Mouse (Mus musculus) forebrain, postnatal 0 days (tissue): ENCODE measurements at regions not wholly inside any gene's neighbourhood (a gene's known extent, or its start where the extent isn't known, plus 50 kb on each side); places are given as distances from the start of the nearest gene placed in this dataset.

Experiments
- ATAC-seq: fragments of 200-750 bp; cut with Nextera tagmentation; 2 replicates; pipeline ENCODE4 v1.8.0; 2017; ENCODE audit warnings: mild to moderate bottlenecking, moderate library complexity
- DNase-seq: peaks from one replicate; pipeline ENCODE4 v3.0.0-alpha.2; 2015
- H3K27ac ChIP-seq: fragments of 300-500 bp; sonication (generic); 2 replicates; pipeline ENCODE4 v1.5.1; 2014; ENCODE audit warnings: low read depth, mild to moderate bottlenecking, antibody characterized with exemption, low read length, moderate library complexity, mixed read lengths
- H3K27me3 ChIP-seq: fragments of 300-500 bp; sonication (generic); 2 replicates; pipeline ENCODE4 v1.6.1; 2014; ENCODE audit warnings: mild to moderate bottlenecking, low read length, mixed read lengths; ENCODE audit not compliant: insufficient read depth
- H3K36me3 ChIP-seq: fragments of 300-500 bp; sonication (generic); 2 replicates; pipeline ENCODE4 v1.6.1; 2014; ENCODE audit warnings: mild to moderate bottlenecking, moderate library complexity; ENCODE audit not compliant: insufficient read depth
- H3K4me1 ChIP-seq: fragments of 300-500 bp; sonication (generic); 2 replicates; pipeline ENCODE4 v1.6.1; 2014; ENCODE audit warnings: antibody characterized with exemption; ENCODE audit not compliant: insufficient read depth
- H3K4me2 ChIP-seq: fragments of 300-500 bp; sonication (generic); 2 replicates; pipeline ENCODE4 v1.6.1; 2014; ENCODE audit warnings: low read depth, mild to moderate bottlenecking, moderate library complexity
- H3K4me3 ChIP-seq: fragments of 300-500 bp; sonication (generic); 2 replicates; pipeline ENCODE4 v1.5.1; 2014; ENCODE audit warnings: low read depth, low read length, mixed read lengths
- H3K9ac ChIP-seq: fragments of 300-500 bp; sonication (generic); 2 replicates; pipeline ENCODE4 v1.6.1; 2014; ENCODE audit warnings: mild to moderate bottlenecking
- H3K9me3 ChIP-seq: fragments of 300-500 bp; sonication (generic); 2 replicates; pipeline ENCODE4 v1.6.1; 2016; ENCODE audit warnings: low read length
- CTCF ChIP-seq: sonication (generic); IDR thresholded peaks from 2 replicates; pipeline ENCODE4 v1.5.1; 2016; ENCODE audit warnings: antibody characterized with exemption, control low read depth, low read depth
- WGBS: fragments of 180-500 bp; shearing (Covaris S2); extraction: QIAGEN DNeasy Blood & Tissue Kit; methylation state at CpG from one replicate; pipeline ENCODE4 v1.1.7; 2014; 5-methylcytosine and 5-hydroxymethylcytosine counted together

GRCm38 (mm10) chr5:29142957-29143356 lies 52.8 kb upstream of the Rnf32 start:
- 81% methylated on average over 2 of the region's 2 CpGs for WGBS
- Histone ChIP-seq H3K27ac (no peak overlapping the region), H3K27me3 (no peaks in the 10 kb centered on the region), H3K9me3 (no peaks in the 10 kb centered on the region), H3K4me2 (no peak overlapping the region), H3K4me3 (no peak overlapping the region), H3K9ac (no peak overlapping the region), H3K36me3 (no peaks in the 10 kb centered on the region), H3K4me1 (no peaks in the 10 kb centered on the region)
- no peak for TF ChIP-seq CTCF
- ATAC-seq, result no peak
- DNase-seq, result no peak

GRCm38 (mm10) chr5:29142502-29142901 lies 53.3 kb upstream of the Rnf32 start:
- no peak for TF ChIP-seq CTCF
- Histone ChIP-seq H3K4me1 (no peaks in the 10 kb centered on the region), H3K36me3 (no peaks in the 10 kb centered on the region), H3K27me3 (no peaks in the 10 kb centered on the region), H3K27ac (no peak overlapping the region), H3K9me3 (no peaks in the 10 kb centered on the region), H3K9ac (no peak overlapping the region), H3K4me2 (no peak overlapping the region), H3K4me3 (no peak overlapping the region)
- DNase-seq, result no peak
- WGBS, result 90% methylated on average over 13 of the region's 13 CpGs
- ATAC-seq, result no peak

- DNase-seq, result no peak
- H3K4me1 ChIP-seq, result no peaks in the 10 kb centered on the region
- H3K4me3 ChIP-seq, result no peak overlapping the region
- no peak overlapping the region for H3K9ac ChIP-seq
- H3K27ac ChIP-seq, result no peak overlapping the region
- no peaks in the 10 kb centered on the region for H3K27me3 ChIP-seq
- H3K4me2 ChIP-seq, result no peak overlapping the region
- no peak for ATAC-seq
- H3K36me3 ChIP-seq, result no peaks in the 10 kb centered on the region
- H3K9me3 ChIP-seq, result no peaks in the 10 kb centered on the region
- no peak for TF ChIP-seq CTCF
- WGBS, result 73% methylated on average over 5 of the region's 5 CpGs
Observed at GRCm38 (mm10) chr5:29137481-29137880, 58.3 kb upstream of the Rnf32 start.

- no peak for TF ChIP-seq CTCF
- no peaks in the 10 kb centered on the region for H3K9me3 ChIP-seq
- 39% methylated on average over 3 of the region's 3 CpGs for WGBS
- H3K27ac ChIP-seq, result no peak overlapping the region
- H3K9ac ChIP-seq, result no peak overlapping the region
- H3K27me3 ChIP-seq, result no peaks in the 10 kb centered on the region
- no peaks in the 10 kb centered on the region for H3K4me1 ChIP-seq
- no peak overlapping the region for H3K4me2 ChIP-seq
- ATAC-seq (no peak), DNase-seq (no peak)
- H3K36me3 ChIP-seq, result no peaks in the 10 kb centered on the region
- no peak overlapping the region for H3K4me3 ChIP-seq
Observed at GRCm38 (mm10) chr5:29132261-29132660, 63.5 kb upstream of the Rnf32 start.

- no peak overlapping the region for H3K27ac ChIP-seq
- no peaks in the 10 kb centered on the region for H3K36me3 ChIP-seq
- H3K27me3 ChIP-seq, result no peaks in the 10 kb centered on the region
- no peak overlapping the region for H3K4me2 ChIP-seq
- ATAC-seq (no peak), DNase-seq (no peak)
- H3K4me1 ChIP-seq, result no peaks in the 10 kb centered on the region
- 36% methylated on average over 2 of the region's 2 CpGs for WGBS
- H3K9ac ChIP-seq, result no peak overlapping the region
- TF ChIP-seq CTCF, result no peak
- no peak overlapping the region for H3K4me3 ChIP-seq
- no peaks in the 10 kb centered on the region for H3K9me3 ChIP-seq
Observed at GRCm38 (mm10) chr5:29131762-29132161, 64.0 kb upstream of the Rnf32 start.

- WGBS, result 90% methylated on average over 3 of the region's 3 CpGs
- Histone ChIP-seq H3K4me2 (no peak overlapping the region), H3K4me3 (no peak overlapping the region), H3K27ac (no peak overlapping the region), H3K9me3 (no peaks in the 10 kb centered on the region), H3K27me3 (no peaks in the 10 kb centered on the region), H3K9ac (no peak overlapping the region), H3K36me3 (no peaks in the 10 kb centered on the region), H3K4me1 (no peaks in the 10 kb centered on the region)
- DNase-seq (no peak), ATAC-seq (no peak)
- TF ChIP-seq CTCF, result no peak
Observed at GRCm38 (mm10) chr5:29129724-29130123, 66.1 kb upstream of the Rnf32 start.

GRCm38 (mm10) chr5:29116942-29117341 lies 78.8 kb upstream of the Rnf32 start:
- H3K27ac ChIP-seq, result no peak overlapping the region
- H3K4me3 ChIP-seq, result no peak overlapping the region
- no peak overlapping the region for H3K4me2 ChIP-seq
- TF ChIP-seq CTCF, result no peak
- H3K36me3 ChIP-seq, result no peaks in the 10 kb centered on the region
- no peaks in the 10 kb centered on the region for H3K4me1 ChIP-seq
- 72% methylated on average over 2 of the region's 2 CpGs for WGBS
- ATAC-seq (no peak), DNase-seq (no peak)
- H3K9me3 ChIP-seq, result no peaks in the 10 kb centered on the region
- H3K27me3 ChIP-seq, result no peaks in the 10 kb centered on the region
- H3K9ac ChIP-seq, result no peak overlapping the region

- DNase-seq (no peak), ATAC-seq (no peak)
- no peaks in the 10 kb centered on the region for H3K4me1 ChIP-seq
- no peak overlapping the region for H3K27ac ChIP-seq
- H3K4me3 ChIP-seq, result no peak overlapping the region
- H3K36me3 ChIP-seq, result no peaks in the 10 kb centered on the region
- H3K4me2 ChIP-seq, result no peak overlapping the region
- H3K9me3 ChIP-seq, result no peaks in the 10 kb centered on the region
- no peak overlapping the region for H3K9ac ChIP-seq
- no peak for TF ChIP-seq CTCF
- no peaks in the 10 kb centered on the region for H3K27me3 ChIP-seq
Observed at GRCm38 (mm10) chr5:29112531-29112930, 83.3 kb upstream of the Rnf32 start.
